Mouse (Mus musculus) heart, embryonic 11.5 days (tissue): ENCODE data around the gene Ddx31. TPM values are rescaled to one million over a fixed set of nuclear protein-coding genes. Genes with fewer than 3 reads are reported as not detected.

Experiments
- ATAC-seq: fragments of 200-750 bp; cut with Nextera tagmentation; replicated peaks from 2 replicates; pipeline ENCODE4 v1.8.0; 2017; ENCODE audit warnings: moderate library complexity; ENCODE audit not compliant: insufficient number of reproducible peaks, low FRiP score, low TSS enrichment
- H3K27ac ChIP-seq: fragments of 300-500 bp; sonication (generic); 2 replicates; pipeline ENCODE4 v1.5.1; 2014; ENCODE audit warnings: mild to moderate bottlenecking, low read depth, low read length
- H3K27me3 ChIP-seq: fragments of 300-500 bp; sonication (generic); 2 replicates; pipeline ENCODE4 v1.6.1; 2014; ENCODE audit warnings: mild to moderate bottlenecking, low read length, mixed read lengths; ENCODE audit not compliant: control insufficient read depth, insufficient read depth
- H3K36me3 ChIP-seq: fragments of 300-500 bp; sonication (generic); 2 replicates; pipeline ENCODE4 v1.6.1; 2014; ENCODE audit warnings: mild to moderate bottlenecking, low read length, moderate library complexity, mixed read lengths; ENCODE audit not compliant: control insufficient read depth, insufficient read depth
- H3K4me1 ChIP-seq: fragments of 300-500 bp; sonication (generic); 2 replicates; pipeline ENCODE4 v1.6.1; 2014; ENCODE audit warnings: low read length; ENCODE audit not compliant: control insufficient read depth, insufficient read depth
- H3K4me2 ChIP-seq: fragments of 300-500 bp; sonication (generic); 2 replicates; pipeline ENCODE4 v1.6.1; 2014; ENCODE audit warnings: mild to moderate bottlenecking, moderate library complexity
- H3K4me3 ChIP-seq: fragments of 300-500 bp; sonication (generic); 2 replicates; pipeline ENCODE4 v1.5.1; 2014; ENCODE audit warnings: low read depth, low read length
- H3K9ac ChIP-seq: fragments of 300-500 bp; sonication (generic); 2 replicates; pipeline ENCODE4 v1.6.1; 2014; ENCODE audit warnings: mild to moderate bottlenecking, low read depth, low read length, moderate library complexity
- H3K9me3 ChIP-seq: fragments of 300-500 bp; sonication (generic); replicated peaks from 2 replicates; pipeline ENCODE4 v1.6.1; 2016; ENCODE audit warnings: low read length; ENCODE audit not compliant: control insufficient read depth
- WGBS: fragments of 180-500 bp; shearing (Covaris S2); extraction: QIAGEN DNeasy Blood & Tissue Kit; methylation state at CpG from one replicate; pipeline ENCODE4 v1.1.7; 2014; ENCODE audit not compliant: insufficient replicate concordance; 5-methylcytosine and 5-hydroxymethylcytosine counted together
- polyA plus RNA-seq: library from polyadenylated mRNA; unstranded; fragments of >200 nt; fragmentation: Nextera tagmentation; extraction: Ambion mirVana; gene quantifications from 2 replicates; pipeline ENCODE4 v1.2.1, GENCODE M21; 2014

Ddx31 gene
- polyA plus RNA-seq, result 9.1 and 9.4 TPM in 2 replicates

DNA sequence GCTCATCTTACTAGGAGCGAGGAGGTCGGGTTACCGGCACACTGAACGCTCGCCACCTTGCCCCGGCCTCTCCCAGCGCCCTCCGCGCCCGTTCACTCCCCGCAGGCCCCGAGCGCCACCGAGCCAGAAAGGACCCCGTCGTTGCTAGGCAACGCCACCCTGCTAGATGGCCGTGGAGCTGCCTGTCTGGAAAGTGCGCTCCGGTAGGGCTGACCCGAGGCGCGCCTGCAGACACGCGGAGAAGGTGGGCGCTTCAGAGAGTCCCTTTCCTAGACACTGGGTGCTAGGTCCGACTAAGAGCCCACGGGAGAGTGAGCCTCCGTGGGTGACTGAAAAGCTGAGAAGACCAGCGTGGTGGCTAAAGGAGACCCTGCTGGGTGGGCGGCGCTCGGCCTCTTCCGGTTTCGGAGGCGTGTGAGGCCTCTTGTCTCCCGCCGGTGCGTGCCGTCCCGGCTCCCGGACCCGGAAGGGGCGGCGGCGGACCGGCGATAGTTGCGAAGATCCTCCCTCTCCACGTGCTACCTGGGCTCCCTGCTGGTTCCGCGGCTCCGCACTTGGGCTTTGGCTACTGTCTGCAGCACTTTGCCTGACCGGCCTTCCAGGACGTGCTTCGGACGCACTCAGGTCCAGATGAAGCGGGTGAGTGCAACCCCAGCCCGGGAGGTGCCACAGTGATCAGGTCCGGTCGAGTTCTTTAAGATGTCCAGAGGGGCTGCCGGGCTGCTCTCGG is at the start of gene Ddx31, which contains the start of gene Gtf3c4:
TSS of gene Ddx31 (plus strand) at position 185 of the 730 bp plus-strand sequence.
TSS of gene Gtf3c4 (minus strand) at position 139 of the 730 bp plus-strand sequence.
- peak within 1 kb of the TSS; percentile 97 for H3K9ac ChIP-seq
- H3K4me1 ChIP-seq, result peaks cover 19% of the 10 kb centered on the region
- no peaks in the 10 kb centered on the region for H3K9me3 ChIP-seq
- H3K4me2 ChIP-seq, result peak within 1 kb of the TSS; percentile 96
- H3K36me3 ChIP-seq, result no peaks in the 10 kb centered on the region
- peak within 1 kb of the TSS; percentile 91 for H3K27ac ChIP-seq
- peak; percentile 95 for ATAC-seq
- no peaks in the 10 kb centered on the region for H3K27me3 ChIP-seq
- WGBS, result under 1% methylated on average over 63 of the region's 63 CpGs
- H3K4me3 ChIP-seq, result peak within 1 kb of the TSS; percentile 99

DNA sequence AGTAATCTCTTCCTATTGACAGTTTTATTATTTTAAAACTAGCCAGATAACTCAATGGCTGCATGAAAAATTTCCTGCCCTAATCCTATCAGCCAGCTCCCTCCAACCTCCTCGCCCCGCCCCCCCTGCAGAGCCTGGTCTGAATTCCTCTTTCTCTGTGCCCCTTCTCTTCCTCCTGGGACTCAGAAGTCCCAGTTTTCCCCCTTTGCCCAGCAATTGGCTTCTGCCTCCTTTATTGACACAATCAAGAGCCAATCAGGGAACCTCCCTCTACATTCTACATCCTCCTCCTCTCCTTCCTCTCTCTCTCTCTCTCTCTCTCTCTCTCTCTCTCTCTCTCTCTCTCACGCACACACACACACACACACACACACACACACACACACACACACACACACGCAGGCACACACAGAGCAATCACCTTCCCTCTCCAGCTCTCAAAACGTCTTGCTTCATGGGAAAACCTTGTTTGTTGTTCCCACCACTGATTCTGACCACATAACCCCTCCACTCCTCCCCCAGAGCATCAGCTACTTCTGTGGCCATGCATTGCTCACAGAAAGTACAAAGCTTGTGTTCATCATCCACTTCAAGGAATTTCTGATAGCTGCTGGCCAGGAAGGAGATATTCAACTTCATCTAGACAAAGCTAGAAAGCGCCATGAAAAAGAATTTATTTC is 47.1 kb upstream of the Ddx31 start:
- Histone ChIP-seq H3K4me1 (no peaks in the 10 kb centered on the region; the same call in none of the 2 replicates), H3K27ac (peak overlapping the region; percentile 62; the same call in 1 of the 2 replicates), H3K36me3 (no peaks in the 10 kb centered on the region), H3K9ac (no peak overlapping the region), H3K9me3 (no peaks in the 10 kb centered on the region), H3K27me3 (no peaks in the 10 kb centered on the region), H3K4me3 (no peak overlapping the region), H3K4me2 (peak overlapping the region; percentile 38)
- WGBS, result 22% methylated on average over 5 of the region's 6 CpGs
- 0 out of 2 replicates have a peak, but pooled peaks have one; percentile 65 for ATAC-seq

DNA sequence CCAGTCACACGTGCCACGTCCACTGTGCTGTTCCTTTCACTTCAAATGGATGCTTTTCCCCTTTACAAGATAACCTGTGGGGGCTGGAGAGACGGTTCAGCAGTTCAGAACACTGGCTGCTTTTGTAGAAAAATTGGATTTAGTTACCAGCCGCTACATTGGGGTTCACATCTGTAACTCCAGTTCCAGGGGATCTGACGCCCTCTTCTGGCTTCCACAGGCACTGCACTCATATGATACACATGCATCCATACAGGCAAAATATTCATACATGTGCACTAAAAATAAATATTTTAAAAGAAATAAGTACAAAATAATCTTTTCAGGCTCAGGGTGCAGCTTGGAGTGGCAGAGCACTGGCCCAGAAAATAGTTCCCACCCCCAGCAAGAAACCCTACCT is 45.6 kb upstream of the Ddx31 start:
- Histone ChIP-seq H3K9me3 (no peaks in the 10 kb centered on the region), H3K36me3 (no peaks in the 10 kb centered on the region), H3K27me3 (no peaks in the 10 kb centered on the region), H3K4me3 (no peak overlapping the region), H3K9ac (no peak overlapping the region), H3K4me1 (no peaks in the 10 kb centered on the region; the same call in none of the 2 replicates), H3K4me2 (no peak overlapping the region), H3K27ac (no peak overlapping the region)
- 73% methylated on average over 5 of the region's 5 CpGs for WGBS
- no peak for ATAC-seq

GRCm38 (mm10) chr2:28796298-28796697 is 43.9 kb upstream of the Ddx31 start:
- H3K36me3 ChIP-seq, result no peaks in the 10 kb centered on the region
- H3K27ac ChIP-seq, result no peak overlapping the region
- ATAC-seq, result no peak
- no peaks in the 10 kb centered on the region for H3K27me3 ChIP-seq
- no peak overlapping the region for H3K4me2 ChIP-seq
- H3K4me1 ChIP-seq, result no peaks in the 10 kb centered on the region; the same call in none of the 2 replicates
- H3K4me3 ChIP-seq, result no peak overlapping the region
- WGBS, result 59% methylated on average over 8 of the region's 8 CpGs
- H3K9ac ChIP-seq, result no peak overlapping the region
- H3K9me3 ChIP-seq, result no peaks in the 10 kb centered on the region

DNA sequence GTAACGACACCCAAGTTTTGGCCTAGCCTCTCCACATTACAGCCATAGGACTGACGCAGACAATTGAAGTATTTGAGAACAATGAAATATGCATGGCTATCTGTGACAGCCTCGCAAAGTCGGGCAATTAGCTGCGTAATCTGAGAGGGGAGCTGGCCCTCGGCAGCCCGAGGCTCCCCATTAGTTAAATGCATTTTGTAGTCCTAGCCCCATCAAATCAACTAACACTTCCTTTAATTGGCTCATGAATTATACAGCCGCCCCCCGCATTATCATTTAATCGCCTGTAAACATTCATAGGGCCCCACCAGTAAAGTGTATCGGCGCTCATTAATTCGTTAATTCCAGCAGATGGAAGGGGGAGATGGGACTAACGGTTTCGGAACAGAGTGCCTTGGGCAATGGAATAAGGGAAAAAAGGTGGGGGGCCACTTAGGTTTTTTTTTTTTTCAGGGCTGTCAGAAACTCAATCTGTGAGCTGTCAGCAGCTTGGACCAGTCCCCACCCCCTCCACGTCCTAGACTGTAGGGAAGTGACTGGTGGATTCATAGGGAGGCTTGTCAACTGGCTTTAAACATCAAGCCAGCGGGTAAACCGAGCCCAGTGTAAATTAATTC is 42.6 kb upstream of the Ddx31 start:
- Histone ChIP-seq H3K4me3 (no peak overlapping the region), H3K4me2 (no peak overlapping the region), H3K27ac (peak overlapping the region; percentile 46; the same call in 1 of the 2 replicates), H3K4me1 (peaks cover 4% of the 10 kb centered on the region), H3K36me3 (no peaks in the 10 kb centered on the region), H3K27me3 (no peaks in the 10 kb centered on the region), H3K9me3 (no peaks in the 10 kb centered on the region), H3K9ac (no peak overlapping the region)
- WGBS, result 52% methylated on average over 18 of the region's 18 CpGs
- ATAC-seq, result no peak

DNA sequence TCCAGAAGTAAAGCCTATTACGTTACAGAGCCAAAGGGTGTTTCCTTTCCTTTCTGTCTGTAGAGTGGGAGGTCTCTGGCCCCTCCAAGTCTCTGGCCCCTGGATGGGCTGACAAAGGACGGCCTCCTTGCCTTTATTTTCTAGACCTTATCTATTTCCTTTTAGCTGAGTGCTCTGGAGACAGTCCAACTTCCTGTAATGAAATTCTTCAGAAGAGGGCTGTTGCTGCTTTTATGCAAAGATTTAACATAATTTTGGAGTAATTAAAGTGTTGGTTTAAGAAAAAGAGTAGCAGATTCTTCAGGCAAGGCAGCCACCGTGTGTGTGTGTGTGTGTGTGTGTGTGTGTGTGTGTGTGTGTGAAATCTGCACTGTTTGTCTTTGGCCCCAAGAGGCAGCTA is 41.8 kb upstream of the Ddx31 start:
- Histone ChIP-seq H3K4me3 (no peak overlapping the region), H3K4me2 (no peak overlapping the region), H3K36me3 (no peaks in the 10 kb centered on the region), H3K27me3 (no peaks in the 10 kb centered on the region), H3K27ac (peak overlapping the region; percentile 46), H3K9me3 (no peaks in the 10 kb centered on the region), H3K9ac (no peak overlapping the region), H3K4me1 (peaks cover 4% of the 10 kb centered on the region)
- WGBS, result 33% methylated on average over 3 of the region's 3 CpGs
- no peak for ATAC-seq

DNA sequence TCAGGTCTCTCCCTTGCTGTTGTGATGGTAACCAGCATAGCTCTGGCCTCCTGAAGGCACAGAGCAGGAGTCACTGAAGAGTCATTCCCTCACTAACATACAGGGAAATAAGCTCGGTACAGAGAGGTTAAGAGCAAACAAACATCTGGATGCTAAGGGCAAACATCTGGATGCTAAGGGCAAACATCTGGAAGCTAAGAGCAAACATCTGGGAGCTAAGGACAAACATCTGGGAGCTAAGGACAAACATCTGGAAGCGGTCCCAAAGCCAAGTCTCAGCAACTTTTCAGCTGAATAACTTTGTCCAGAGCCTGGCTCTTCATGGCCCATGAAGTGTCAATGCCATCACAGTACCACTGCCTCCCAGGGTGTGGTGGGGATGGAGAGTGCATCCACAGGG is 40.6 kb upstream of the Ddx31 start:
- H3K4me3 ChIP-seq, result no peak overlapping the region
- H3K9me3 ChIP-seq, result no peaks in the 10 kb centered on the region
- H3K9ac ChIP-seq, result no peak overlapping the region
- ATAC-seq, result no peak
- H3K36me3 ChIP-seq, result no peaks in the 10 kb centered on the region
- no peaks in the 10 kb centered on the region for H3K27me3 ChIP-seq
- H3K27ac ChIP-seq, result no peak overlapping the region
- 63% methylated on average over 2 of the region's 2 CpGs for WGBS
- no peak overlapping the region for H3K4me2 ChIP-seq
- peaks cover 4% of the 10 kb centered on the region for H3K4me1 ChIP-seq

DNA sequence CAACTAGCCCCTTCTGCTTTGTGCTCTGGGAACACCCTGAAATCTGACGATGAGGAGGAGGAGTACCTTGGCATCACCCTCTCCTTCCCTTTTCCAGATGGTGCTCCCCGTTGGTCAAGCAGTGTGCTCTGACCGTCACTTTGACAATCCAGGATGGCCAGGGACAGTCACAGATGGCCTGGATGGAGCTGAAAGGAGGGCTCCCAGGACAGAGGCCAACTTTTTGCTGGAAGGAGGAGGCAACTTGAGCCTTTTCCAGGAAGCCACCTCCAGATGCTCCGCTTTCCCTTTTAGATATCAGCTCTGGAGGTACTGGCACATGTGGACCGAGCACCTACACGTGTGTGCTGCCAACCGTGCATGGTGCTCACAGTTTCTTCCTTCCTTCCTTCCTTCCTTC is 36.8 kb upstream of the Ddx31 start:
- Histone ChIP-seq H3K27ac (no peak overlapping the region), H3K4me3 (no peak overlapping the region), H3K4me1 (peaks cover 4% of the 10 kb centered on the region; the same call in 1 of the 2 replicates), H3K36me3 (no peaks in the 10 kb centered on the region), H3K9me3 (no peaks in the 10 kb centered on the region), H3K27me3 (no peaks in the 10 kb centered on the region), H3K4me2 (no peak overlapping the region), H3K9ac (no peak overlapping the region)
- 87% methylated on average over 7 of the region's 7 CpGs for WGBS
- ATAC-seq, result no peak
